Mouse (Mus musculus) midbrain, postnatal 0 days (tissue): Measurements from ENCODE around the gene Nr4a1. TPM values are rescaled to one million over a fixed set of nuclear protein-coding genes. Genes with fewer than 3 reads are reported as not detected.

Experiments
- ATAC-seq: fragments of 200-750 bp; cut with Nextera tagmentation; 2 replicates; pipeline ENCODE4 v1.8.0; 2017; ENCODE audit warnings: moderate number of reproducible peaks, mild to moderate bottlenecking, moderate TSS enrichment, moderate library complexity; ENCODE audit not compliant: low FRiP score
- DNase-seq: peaks from one replicate; pipeline ENCODE4 v3.0.0-alpha.2; 2015; ENCODE audit warnings: low spot score
- H3K27ac ChIP-seq: fragments of 300-500 bp; sonication (generic); 2 replicates; pipeline ENCODE4 v1.5.1; 2014; ENCODE audit warnings: low read depth, mild to moderate bottlenecking, low read length, mixed read lengths
- H3K27me3 ChIP-seq: fragments of 300-500 bp; sonication (generic); 2 replicates; pipeline ENCODE4 v1.6.1; 2014; ENCODE audit warnings: low read length, control low read depth, mixed read lengths; ENCODE audit not compliant: insufficient read depth
- H3K36me3 ChIP-seq: fragments of 300-500 bp; sonication (generic); 2 replicates; pipeline ENCODE4 v1.6.1; 2014; ENCODE audit warnings: low read length, control low read depth, mixed read lengths; ENCODE audit not compliant: insufficient read depth
- H3K4me1 ChIP-seq: fragments of 300-500 bp; sonication (generic); 2 replicates; pipeline ENCODE4 v1.6.1; 2014; ENCODE audit warnings: mild to moderate bottlenecking, control low read depth, antibody characterized with exemption, low read length, mixed read lengths; ENCODE audit not compliant: insufficient read depth
- H3K4me2 ChIP-seq: fragments of 300-500 bp; sonication (generic); 2 replicates; pipeline ENCODE4 v1.6.1; 2014; ENCODE audit warnings: low read depth, mild to moderate bottlenecking, low read length, mixed read lengths; ENCODE audit not compliant: poor library complexity, severe bottlenecking
- H3K4me3 ChIP-seq: fragments of 300-500 bp; sonication (generic); 2 replicates; pipeline ENCODE4 v1.5.1; 2014; ENCODE audit warnings: low read depth, mild to moderate bottlenecking, low read length, moderate library complexity
- H3K9ac ChIP-seq: fragments of 300-500 bp; sonication (generic); replicated peaks from 2 replicates; pipeline ENCODE4 v1.6.1; 2014; ENCODE audit warnings: mild to moderate bottlenecking, low read length, moderate library complexity, mixed read lengths; ENCODE audit not compliant: poor library complexity, severe bottlenecking
- H3K9me3 ChIP-seq: fragments of 300-500 bp; sonication (generic); 2 replicates; pipeline ENCODE4 v1.6.1; 2016; ENCODE audit warnings: low read length, control low read depth
- CTCF ChIP-seq: IDR thresholded peaks from 2 replicates; pipeline ENCODE4 v1.5.1; 2016; ENCODE audit warnings: antibody characterized with exemption, mild to moderate bottlenecking
- WGBS: fragments of 180-500 bp; shearing (Covaris S2); extraction: QIAGEN DNeasy Blood & Tissue Kit; methylation state at CpG from one replicate; pipeline ENCODE4 v1.1.7; 2014; 5-methylcytosine and 5-hydroxymethylcytosine counted together
- polyA plus RNA-seq: library from polyadenylated mRNA; unstranded; fragments of >200 nt; fragmentation: Nextera tagmentation; extraction: Ambion mirVana; gene quantifications from 2 replicates; pipeline ENCODE4 v1.2.1, GENCODE M21; 2015
- total RNA-seq: library from RNA; depleted of rRNA; stranded (reverse); fragments of >200 nt; gene quantifications from 2 replicates; pipeline ENCODE4 v1.2.3, GENCODE M21; 2014; rRNA removed

Nr4a1 gene
- total and polyA plus RNA-seq, 2 experiments from 2014 or later: 6.9 to 7.7 TPM

- Histone ChIP-seq H3K36me3 (no peaks in the 10 kb centered on the region), H3K4me3 (no peak overlapping the region), H3K27ac (no peak overlapping the region), H3K4me1 (no peaks in the 10 kb centered on the region), H3K4me2 (no peak overlapping the region), H3K9me3 (no peaks in the 10 kb centered on the region), H3K27me3 (no peaks in the 10 kb centered on the region), H3K9ac (no peak overlapping the region)
- DNase-seq: no peak
- ATAC-seq: no peak
- WGBS: 90% methylated on average over 5 of the region's 5 CpGs
- TF ChIP-seq CTCF: no peak
Observed at GRCm38 (mm10) chr15:101323511-101323910, 69.4 kb downstream of the Nr4a1 start.

Other genes starting within 250 kb of the Nr4a1 start
- gene Gm47841, start 206.9 kb upstream of the Nr4a1 start, total RNA-seq: not detected in 2 replicates
- gene Gm47841, start 206.9 kb upstream of the Nr4a1 start, polyA plus RNA-seq: not detected in 2 replicates
- gene Fignl2, start 175.7 kb upstream of the Nr4a1 start, total RNA-seq: 1.0 and 3.4 TPM in 2 replicates
- gene Fignl2, start 175.7 kb upstream of the Nr4a1 start, polyA plus RNA-seq: 0.04 and 0.05 TPM in 2 replicates
- not detected in 2 replicates for gene Ankrd33, start 138.5 kb upstream of the Nr4a1 start, total RNA-seq
- not detected in 2 replicates for gene Ankrd33, start 138.5 kb upstream of the Nr4a1 start, polyA plus RNA-seq
- gene Acvrl1, start 125.7 kb upstream of the Nr4a1 start, total RNA-seq: 8.4 and 11.2 TPM in 2 replicates
- gene Acvrl1, start 125.7 kb upstream of the Nr4a1 start, polyA plus RNA-seq: 6.1 and 6.7 TPM in 2 replicates
- gene Acvr1b, start 80.2 kb upstream of the Nr4a1 start, total RNA-seq: 77.8 and 86.8 TPM in 2 replicates
- gene Acvr1b, start 80.2 kb upstream of the Nr4a1 start, polyA plus RNA-seq: 15.2 and 15.8 TPM in 2 replicates
- gene Grasp, start 30.1 kb upstream of the Nr4a1 start, total RNA-seq: 6.3 and 7.7 TPM in 2 replicates
- 1.8 and 1.9 TPM in 2 replicates for gene Grasp, start 30.1 kb upstream of the Nr4a1 start, polyA plus RNA-seq
- 33.5 and 61.1 TPM in 2 replicates for gene Atg101, start 30.0 kb downstream of the Nr4a1 start, total RNA-seq
- gene Atg101, start 30.0 kb downstream of the Nr4a1 start, polyA plus RNA-seq: 74.2 and 75.6 TPM in 2 replicates
- not detected in 2 replicates for gene 6030408B16Rik, start 38.9 kb downstream of the Nr4a1 start, total RNA-seq
- gene 6030408B16Rik, start 38.9 kb downstream of the Nr4a1 start, polyA plus RNA-seq: 0.22 and 0.33 TPM in 2 replicates
- gene Krt80, start 115.9 kb downstream of the Nr4a1 start, total RNA-seq: 0.09 and 1.0 TPM in 2 replicates
- 0.16 and 0.33 TPM in 2 replicates for gene Krt80, start 115.9 kb downstream of the Nr4a1 start, polyA plus RNA-seq
- gene Krt7, start 156.8 kb downstream of the Nr4a1 start, total RNA-seq: 0.49 and 0.52 TPM in 2 replicates
- gene Krt7, start 156.8 kb downstream of the Nr4a1 start, polyA plus RNA-seq: 0.20 and 0.82 TPM in 2 replicates
- 0.76 and 1.2 TPM in 2 replicates for gene Krt87, start 184.5 kb downstream of the Nr4a1 start, total RNA-seq
- 0.76 and 0.84 TPM in 2 replicates for gene Krt87, start 184.5 kb downstream of the Nr4a1 start, polyA plus RNA-seq
- gene Krt88, start 193.5 kb downstream of the Nr4a1 start, total RNA-seq: not detected in 2 replicates
- not detected in 2 replicates for gene Krt88, start 193.5 kb downstream of the Nr4a1 start, polyA plus RNA-seq
- gene Krt81, start 209.5 kb downstream of the Nr4a1 start, total RNA-seq: 0.28 and 0.49 TPM in 2 replicates
- 0.17 TPM in 1 of 2 replicates, not detected in the other for gene Krt81, start 209.5 kb downstream of the Nr4a1 start, polyA plus RNA-seq
- 0.38 TPM in 1 of 2 replicates, not detected in the other for gene Krt86, start 219.2 kb downstream of the Nr4a1 start, total RNA-seq
- 0.15 and 0.17 TPM in 2 replicates for gene Krt86, start 219.2 kb downstream of the Nr4a1 start, polyA plus RNA-seq
- gene Krt83, start 237.2 kb downstream of the Nr4a1 start, total RNA-seq: not detected in 2 replicates
- gene Krt83, start 237.2 kb downstream of the Nr4a1 start, polyA plus RNA-seq: not detected in 2 replicates